Mouse (Mus musculus): ENCODE data around the gene Cap1.
A peak's percentile ranks its signal among the peaks of the same experiment; 100 is the strongest.
"Not testable (repeated sequence)": the region's sequence is repeated elsewhere in the genome, so short reads cannot be mapped to it uniquely, and the experiment has no call there.

Gene Cap1

GRCm38 (mm10) chr4:122836403-122836775, 49.5 kb downstream of the Cap1 start:
- no peak for DNase-seq

GRCm38 (mm10) chr4:122835530-122836402, 50.1 kb downstream of the Cap1 start, which contains the start of gene Ppt1:
Gene Ppt1, plus strand, starts transcription at chr4:122836242.
- DNase-seq, result peak; percentile 91

GRCm38 (mm10) chr4:122831888-122832287, 54.0 kb downstream of the Cap1 start:
- DNase-seq, result no peak

DNA sequence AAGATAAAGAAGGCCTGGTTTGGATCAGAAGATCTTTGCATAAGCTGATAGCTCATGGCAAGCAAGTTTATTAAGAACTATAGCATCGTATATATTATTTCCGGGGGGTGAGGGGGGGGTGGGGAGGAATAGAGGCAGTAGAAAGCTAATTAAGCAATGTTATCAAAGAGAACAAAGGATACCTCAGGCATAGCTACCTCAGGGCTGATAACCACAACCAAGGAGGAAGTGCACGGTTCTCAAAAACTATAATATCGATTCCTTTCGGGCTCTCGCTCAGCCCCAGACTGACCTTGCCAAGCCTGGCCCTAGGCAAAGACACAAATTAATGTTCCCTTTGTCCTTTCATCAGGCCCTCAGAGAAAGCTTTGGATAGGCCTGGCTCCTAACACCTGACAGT, 56.5 kb downstream of the Cap1 start:
- no peak for DNase-seq

DNA sequence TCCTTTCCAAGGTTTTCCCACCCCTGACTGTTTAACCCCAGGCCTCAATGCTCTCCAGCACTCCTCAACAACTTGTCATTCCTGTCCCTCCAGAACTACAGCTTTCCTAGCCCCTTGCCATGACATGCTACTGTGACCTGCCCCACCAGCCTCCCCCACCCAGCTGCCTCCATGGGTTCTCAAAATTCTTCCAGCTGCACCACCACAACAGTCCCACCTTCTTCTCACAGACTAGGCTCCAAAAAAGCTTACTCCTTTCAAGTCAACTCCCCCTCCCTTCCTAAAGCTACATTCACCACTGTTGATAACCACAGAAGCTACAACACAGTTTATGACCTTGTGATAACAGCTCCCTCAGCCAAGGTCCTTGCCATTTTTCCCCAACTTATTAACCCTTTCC, 58.2 kb downstream of the Cap1 start:
- DNase-seq, result no peak

DNA sequence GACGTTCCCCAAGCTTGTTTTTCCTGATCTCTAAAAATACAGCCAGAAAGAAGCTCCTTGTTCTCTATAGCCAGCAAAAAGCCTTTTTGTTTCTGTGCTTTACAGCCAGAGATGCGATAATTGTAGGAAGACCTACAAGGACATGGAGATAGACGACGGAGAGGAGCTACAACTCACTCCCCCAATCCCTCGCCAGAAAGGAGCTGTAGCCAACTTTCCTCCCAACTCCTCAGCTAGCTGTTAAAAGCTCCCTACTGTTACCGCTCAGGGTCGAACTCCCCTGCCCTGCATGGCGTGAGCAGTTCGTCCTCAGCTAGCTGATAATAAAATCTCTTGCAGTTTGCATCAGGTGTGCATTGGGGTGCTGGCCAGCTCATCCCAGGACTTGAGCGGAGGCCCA, 64.9 kb downstream of the Cap1 start:
- not testable (repeated sequence) for DNase-seq

DNA sequence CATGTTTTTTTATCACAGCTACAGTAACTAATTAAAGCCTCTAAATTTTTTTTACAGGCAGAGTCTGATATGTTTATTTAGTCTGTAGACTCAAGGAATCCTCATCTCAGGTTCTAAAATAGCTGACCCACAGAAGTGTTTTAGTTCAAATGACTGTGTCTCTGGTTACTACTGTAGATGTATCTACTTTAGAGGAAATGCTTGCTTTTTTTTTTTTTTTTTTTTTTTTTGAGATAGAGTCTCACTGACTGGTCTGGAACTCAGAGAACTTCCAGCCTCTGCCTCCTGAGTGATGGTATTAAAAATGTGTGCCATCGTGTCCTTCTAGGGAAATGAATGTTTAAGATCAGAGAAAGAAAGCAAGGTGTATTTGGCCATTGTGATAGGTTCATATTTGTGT, 69.7 kb downstream of the Cap1 start:
- DNase-seq, result no peak

GRCm38 (mm10) chr4:122811824-122812223, 74.0 kb downstream of the Cap1 start:
- DNase-seq, result no peak

DNA sequence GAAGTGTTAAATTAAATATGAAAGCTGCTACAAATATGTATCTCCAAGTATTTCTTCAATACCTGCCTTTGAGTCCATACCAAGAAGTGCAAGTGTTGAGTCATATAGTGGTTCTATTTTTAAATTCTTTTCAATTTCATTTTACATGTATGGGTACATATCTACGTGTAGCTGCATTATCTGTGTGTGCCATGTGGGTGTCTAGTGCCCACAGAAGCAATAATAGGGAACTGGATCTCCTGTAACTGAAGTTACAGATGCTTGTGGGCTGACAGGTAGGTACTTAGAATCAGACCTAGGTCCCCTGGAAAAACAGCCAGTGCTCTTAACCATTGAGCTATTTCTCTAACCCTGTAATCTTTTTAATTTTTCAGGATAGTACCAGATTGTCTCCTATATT, 74.7 kb downstream of the Cap1 start:
- no peak for DNase-seq
